Comparison of ENCODE assay signal across 8 mouse cellular contexts in the genomic region with DNA sequence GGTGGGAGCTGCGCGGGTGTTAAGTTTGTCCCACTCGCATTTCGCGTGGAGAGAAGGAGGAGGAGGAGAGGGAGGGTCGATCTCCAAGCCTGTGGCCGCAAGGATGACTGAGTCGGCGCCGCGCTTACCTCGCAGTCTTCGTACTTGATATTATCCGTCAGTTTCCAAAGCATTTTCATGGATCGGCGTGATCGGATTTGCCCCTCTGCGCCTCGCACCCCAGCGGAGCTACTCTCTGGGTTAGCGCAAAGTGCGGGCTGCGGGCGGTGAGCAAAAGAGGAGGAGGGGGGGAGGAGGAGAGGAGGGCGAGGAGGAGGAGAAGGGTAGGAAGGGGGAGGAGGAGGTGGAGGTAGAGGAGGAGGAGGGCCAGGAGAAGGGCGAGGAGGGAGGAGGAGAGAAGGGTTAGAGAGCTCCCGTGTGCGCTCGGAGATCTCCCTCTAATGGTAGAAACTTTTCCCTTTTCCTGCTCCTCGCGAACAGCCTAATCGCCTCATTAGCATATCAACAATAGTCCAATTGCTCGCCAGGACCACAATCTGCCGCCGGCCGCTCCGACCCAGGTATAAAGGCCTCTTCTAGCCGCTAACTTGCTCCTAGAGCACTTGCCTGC. TPM values are rescaled to one million over a fixed set of nuclear protein-coding genes. Genes with fewer than 3 reads are reported as not detected.
DNase-seq lines count a peak whose midpoint lies in the region; ATAC-seq and TF ChIP-seq lines count a peak whose summit lies in the region.

No protein-coding gene starts in this region.

- H3K4me1 ChIP-seq in spleen, adult 2 months (ENCODE audit: control insufficient read depth, insufficient read depth, insufficient read length): peaks cover 3% of the 10 kb centered on the region; the same call in 1 of the 2 replicates
- H3K4me1 ChIP-seq in forebrain, embryonic 10.5 days: peaks cover 67% of the 10 kb centered on the region
- H3K4me1 ChIP-seq in limb, embryonic 14.5 days (ENCODE audit: control insufficient read depth, insufficient read depth, low read length): peaks cover 2% of the 10 kb centered on the region; the same call in 1 of the 2 replicates
- 0 out of 2 replicates have a peak, but pooled peaks cover 4% of the 10 kb centered on the region for H3K4me1 ChIP-seq in stomach, embryonic 14.5 days (ENCODE audit: control insufficient read depth, insufficient read depth, low read length)

- no peak for ATAC-seq in limb, embryonic 14.5 days (ENCODE audit: low FRiP score, low read depth)
- no peak for ATAC-seq in stomach, embryonic 14.5 days (ENCODE audit: insufficient number of reproducible peaks, insufficient read depth, low FRiP score, low read depth)
- no peak for ATAC-seq in inflammation-experienced regulatory T-cells, adult 6 months

- WGBS in spleen, adult 2 months: 2% methylated on average over 37 of the region's 38 CpGs
- under 1% methylated on average over 36 of the region's 38 CpGs for WGBS in forebrain, embryonic 10.5 days
- WGBS in limb, embryonic 14.5 days: under 1% methylated on average over 33 of the region's 38 CpGs
- under 1% methylated on average over 37 of the region's 38 CpGs for WGBS in stomach, embryonic 14.5 days

- no peaks in the 10 kb centered on the region for H3K36me3 ChIP-seq in spleen, adult 2 months (ENCODE audit: control insufficient read depth, insufficient read depth, low read length)
- no peaks in the 10 kb centered on the region for H3K36me3 ChIP-seq in forebrain, embryonic 10.5 days (replicated peaks)
- no peaks in the 10 kb centered on the region for H3K36me3 ChIP-seq in limb, embryonic 14.5 days (ENCODE audit: control insufficient read depth, insufficient read depth, low read length)
- no peaks in the 10 kb centered on the region for H3K36me3 ChIP-seq in stomach, embryonic 14.5 days (ENCODE audit: control insufficient read depth, insufficient read depth, low read length)

- TF ChIP-seq POLR2A in spleen, adult 2 months (IDR thresholded peaks at IDR 0.05; ENCODE audit: low read depth, low read length): no peak
- TF ChIP-seq POLR2A in limb, embryonic 14.5 days (IDR thresholded peaks at IDR 0.05; ENCODE audit: borderline replicate concordance, extremely low read depth, insufficient read depth, insufficient read length): no peak

- no peak for TF ChIP-seq CTCF in spleen, adult 2 months (IDR thresholded peaks at IDR 0.05; ENCODE audit: extremely low read depth, insufficient read depth, insufficient read length, insufficient replicate concordance)

- H3K27me3 ChIP-seq in spleen, adult 2 months (ENCODE audit: control insufficient read depth, insufficient read depth, low read length): peaks cover 70% of the 10 kb centered on the region
- peaks cover 99% of the 10 kb centered on the region for H3K27me3 ChIP-seq in forebrain, embryonic 10.5 days (ENCODE audit: poor library complexity, severe bottlenecking)
- H3K27me3 ChIP-seq in limb, embryonic 14.5 days (ENCODE audit: control insufficient read depth, insufficient read depth, low read length): peaks cover 83% of the 10 kb centered on the region
- H3K27me3 ChIP-seq in stomach, embryonic 14.5 days (ENCODE audit: control insufficient read depth, insufficient read depth, low read length): peaks cover 53% of the 10 kb centered on the region

- no peak for DNase-seq in spleen, adult 2 months (ENCODE audit: low read depth in 1 of 2, low spot score in 2 of 2)
- no peak for DNase-seq in spleen, adult 18-20 months
- DNase-seq in forebrain, embryonic 10.5 days (ENCODE audit: extremely low spot score, low spot score): peak; percentile 72
- peak; percentile 75 for DNase-seq in limb, embryonic 14.5 days (ENCODE audit: low spot score)
- no peak for DNase-seq in gastrocnemius, adult 8-10 months (ENCODE audit: low spot score in 2 of 2)
- no peak for DNase-seq in cerebellum, adult 8-10 months

- peak overlapping the region; percentile 7 for H3K4me3 ChIP-seq in spleen, adult 2 months (ENCODE audit: extremely low read depth, insufficient read depth, insufficient read length)
- peak overlapping the region; percentile 63 for H3K4me3 ChIP-seq in forebrain, embryonic 10.5 days
- H3K4me3 ChIP-seq in limb, embryonic 14.5 days (replicated peaks; ENCODE audit: low read length): peak overlapping the region; percentile 51
- peak overlapping the region; percentile 28 for H3K4me3 ChIP-seq in stomach, embryonic 14.5 days (ENCODE audit: low read depth, low read length)

- H3K27ac ChIP-seq in spleen, adult 2 months (ENCODE audit: insufficient read depth, low read length): no peak overlapping the region
- H3K27ac ChIP-seq in forebrain, embryonic 10.5 days: peak overlapping the region; percentile 51; the same call in 1 of the 2 replicates
- peak overlapping the region; percentile 48; the same call in 1 of the 2 replicates for H3K27ac ChIP-seq in limb, embryonic 14.5 days (replicated peaks; ENCODE audit: low read depth, low read length)
- no peak overlapping the region for H3K27ac ChIP-seq in stomach, embryonic 14.5 days (ENCODE audit: low read length)

- peak overlapping the region; percentile 54 for H3K4me2 ChIP-seq in limb, embryonic 14.5 days (replicated peaks; ENCODE audit: low read depth, low read length, severe bottlenecking)
- peak overlapping the region; percentile 44 for H3K4me2 ChIP-seq in stomach, embryonic 14.5 days (replicated peaks; ENCODE audit: low read depth, low read length)

- H3K9ac ChIP-seq in limb, embryonic 14.5 days (ENCODE audit: low read depth, low read length, severe bottlenecking): peak overlapping the region; percentile 77
- H3K9ac ChIP-seq in stomach, embryonic 14.5 days (replicated peaks; ENCODE audit: low read depth, low read length): no peak overlapping the region

- H3K9me3 ChIP-seq in forebrain, embryonic 10.5 days: no peaks in the 10 kb centered on the region
- no peaks in the 10 kb centered on the region for H3K9me3 ChIP-seq in limb, embryonic 14.5 days (ENCODE audit: control insufficient read depth, low read length)
- no peaks in the 10 kb centered on the region for H3K9me3 ChIP-seq in stomach, embryonic 14.5 days (ENCODE audit: control insufficient read depth, low read depth, low read length)

RNA-seq across cellular contexts. Expression of gene Tfap2a, which starts 4.5 kb away (rescaled TPM):
- 0.14 and 0.19 TPM in 2 replicates for polyA plus RNA-seq in spleen, adult 2 months (2012; rRNA removed)
- polyA plus RNA-seq in forebrain, embryonic 10.5 days (2016; fragmentation: Nextera tagmentation; extraction: Ambion mirVana): 5.1 and 5.3 TPM in 2 replicates
- 21.5 and 23.9 TPM in 2 replicates for polyA plus RNA-seq in limb, embryonic 14.5 days (2012; rRNA removed)
- polyA plus RNA-seq in limb, embryonic 14.5 days (2014; fragmentation: Nextera tagmentation; extraction: Ambion mirVana): 9.6 and 12.8 TPM in 2 replicates
- 0.94 and 1.2 TPM in 2 replicates for polyA plus RNA-seq in stomach, embryonic 14.5 days (2014; fragmentation: Nextera tagmentation; extraction: Ambion mirVana)
- polyA plus RNA-seq in inflammation-experienced regulatory T-cells, adult 6 months (2017; shearing (Covaris generic)): not detected
- total RNA-seq in gastrocnemius, adult 8-10 months (2022): under 1 TPM in 1 of 4 experiments, not detected in 3; 0.17 TPM

Comparison
In these comparisons a context has a peak if more than half of its experiments do, and no peak if none do; other contexts are left out.
1. DNase-seq: peak in forebrain, embryonic 10.5 days (single experiment) and limb, embryonic 14.5 days (single experiment); none in spleen, adult 2 months (0 of 2), spleen, adult 18-20 months (0 of 2), gastrocnemius, adult 8-10 months (0 of 2) and cerebellum, adult 8-10 months (single experiment).
2. H3K27ac ChIP-seq: peak in forebrain, embryonic 10.5 days (single experiment) and limb, embryonic 14.5 days (single experiment); none in spleen, adult 2 months (single experiment) and stomach, embryonic 14.5 days (single experiment).
3. H3K4me3 ChIP-seq: peak in every context shown above with its lines; median percentile 63 in forebrain, embryonic 10.5 days; 51 in limb, embryonic 14.5 days; 28 in stomach, embryonic 14.5 days; 7 in spleen, adult 2 months.